Mouse (Mus musculus): ENCODE measurements at regions not wholly inside any gene's neighbourhood (a gene's known extent, or its start where the extent isn't known, plus 50 kb on each side); places are given as distances from the start of the nearest gene placed in this dataset.

DNA sequence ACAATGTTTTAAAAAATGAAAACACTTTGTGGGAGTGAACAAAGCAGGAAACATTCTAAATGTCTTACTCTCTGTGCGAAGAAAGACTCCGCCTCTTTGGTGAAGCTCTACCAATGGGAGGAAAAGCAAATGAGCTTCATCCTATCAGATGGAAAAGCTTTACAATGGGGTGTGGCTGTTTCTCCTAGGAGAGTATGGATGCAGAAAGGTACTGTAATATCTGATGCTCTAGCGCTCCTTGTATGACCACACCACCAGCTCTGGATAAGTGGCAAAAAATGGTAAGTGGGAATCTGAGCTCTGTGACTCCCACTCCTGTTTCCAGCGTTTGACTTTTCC is 242.0 kb upstream of the Ank start:
- TF ChIP-seq CTCF (IDR thresholded peaks at IDR 0.05; ENCODE audit: insufficient read depth, low read length): no peak
- TF ChIP-seq POLR2A (IDR thresholded peaks at IDR 0.05; ENCODE audit: borderline replicate concordance, extremely low read depth, low read depth, low read length): no peak
